Mouse (Mus musculus) Patski (cell line): Measurements from ENCODE around the gene Slc35c2. TPM values are rescaled to one million over a fixed set of nuclear protein-coding genes. Genes with fewer than 3 reads are reported as not detected.

Experiments used
- ATAC-seq: fragments of 100-300 bp; one replicate; pipeline ENCODE4 v1.8.0; 2021
- CTCF ChIA-PET: fragments of 350-600 bp; sonication (Branson Sonifier 250); formaldehyde crosslinking; loops from one replicate; lab custom pipeline; 2022; ENCODE audit warnings: inconsistent platforms; lab: Charles Lee
- POLR2A ChIA-PET: fragments of 350-600 bp; sonication (Branson Sonifier 250); formaldehyde crosslinking; loops from one replicate; lab custom pipeline; 2022; ENCODE audit warnings: antibody characterized with exemption, inconsistent platforms; lab: Charles Lee
- DNase-seq: peaks from one replicate; pipeline ENCODE4 v3.0.0-alpha.2; 2011; ENCODE audit warnings: low read depth, low spot score
- H3K27me3 ChIP-seq: fragments of 371-371 bp; one replicate; pipeline ENCODE4 v1.5.1; 2021
- CTCF ChIP-seq: fragments of 100-300 bp; IDR thresholded peaks from one replicate; pipeline ENCODE4 v1.5.1; 2021
- in situ Hi-C: fragments of 300-500 bp; cut with MboI; formaldehyde crosslinking; loops from 3 replicates; pipeline ENCODE4 v1.11.1; 2018; ENCODE audit warnings: low pct_unique_long_range_greater_than_20kb, mixed read lengths
- polyA plus RNA-seq: library from polyadenylated mRNA; unstranded; gene quantifications from one replicate; pipeline ENCODE4 v1.2.3, GENCODE M21; 2021

Gene Slc35c2
- polyA plus RNA-seq, 1 experiment from 2014 or later = 31.2 TPM

GRCm38 (mm10) chr2:165275824-165276223 is 11.8 kb downstream of the Slc35c2 start:
- no peak for TF ChIP-seq CTCF
- ChIA-PET CTCF (interaction anchor here (1.0 to 3.1 kb wide), 3 partner anchors 12 to 201 kb away, joined by 3 to 11 read pairs (median 6); partner anchors contain the start of gene Slc35c2), POLR2A (no interaction called here)
- H3K27me3 ChIP-seq = no peaks in the 10 kb centered on the region
- in situ Hi-C loops = no loop called here
- no peak for ATAC-seq
- DNase-seq = no peak

GRCm38 (mm10) chr2:165275124-165275640 is 12.5 kb downstream of the Slc35c2 start:
- POLR2A ChIA-PET = interaction anchor here (0.6 kb wide), 1 partner anchor 163 kb away, joined by 4 read pairs; no protein-coding TSS in a partner anchor
- DNase-seq (no peak), ATAC-seq (no peak)
- CTCF ChIA-PET = interaction anchor here (1.0 to 3.1 kb wide), 3 partner anchors 12 to 200 kb away, joined by 3 to 11 read pairs (median 6); partner anchors contain the start of gene Slc35c2
- no peaks in the 10 kb centered on the region for H3K27me3 ChIP-seq
- TF ChIP-seq CTCF = no peak
- in situ Hi-C loops = no loop called here

- POLR2A ChIA-PET = no interaction called here
- no peak for DNase-seq
These were observed 14.1 kb downstream of the Slc35c2 start for GRCm38 (mm10) chr2:165273589-165273988.

GRCm38 (mm10) chr2:165271326-165271725 is 16.3 kb downstream of the Slc35c2 start:
- ATAC-seq = no peak

More at GRCm38 (mm10) chr2:165273589-165273988, 14.1 kb downstream of the Slc35c2 start:
- in situ Hi-C loops = loop anchor here (5.0 kb wide), 1 partner anchor 196 kb away; no protein-coding TSS in a partner anchor
- peaks cover 5% of the 10 kb centered on the region for H3K27me3 ChIP-seq
- ATAC-seq = no peak
- CTCF ChIA-PET = no interaction called here
- no peak for TF ChIP-seq CTCF

GRCm38 (mm10) chr2:165270858-165271257 is 16.8 kb downstream of the Slc35c2 start:
- peaks cover 20% of the 10 kb centered on the region for H3K27me3 ChIP-seq
- ChIA-PET CTCF (no interaction called here), POLR2A (no interaction called here)
- no peak for TF ChIP-seq CTCF
- in situ Hi-C loops = loop anchor here (5.0 kb wide), 1 partner anchor 194 kb away; no protein-coding TSS in a partner anchor
- ATAC-seq (no peak), DNase-seq (no peak)

More at GRCm38 (mm10) chr2:165271326-165271725, 16.3 kb downstream of the Slc35c2 start:
- ChIA-PET POLR2A (no interaction called here), CTCF (no interaction called here)
- DNase-seq = no peak
- H3K27me3 ChIP-seq = peaks cover 17% of the 10 kb centered on the region
- no peak for TF ChIP-seq CTCF
- in situ Hi-C loops = loop anchor here (5.0 kb wide), 1 partner anchor 194 kb away; no protein-coding TSS in a partner anchor

GRCm38 (mm10) chr2:165266739-165267138 is 20.9 kb downstream of the Slc35c2 start:
- ChIA-PET CTCF (no interaction called here), POLR2A (no interaction called here)
- DNase-seq (no peak), ATAC-seq (no peak)
- in situ Hi-C loops = loop anchor here (10.0 kb wide), 2 partner anchors 178 to 312 kb away; no protein-coding TSS in a partner anchor
- no peak for TF ChIP-seq CTCF
- H3K27me3 ChIP-seq = peaks cover 27% of the 10 kb centered on the region

- ATAC-seq (no peak), DNase-seq (no peak)
- TF ChIP-seq CTCF = no peak
- in situ Hi-C loops = loop anchor here (10.0 kb wide), 2 partner anchors 181 to 309 kb away; no protein-coding TSS in a partner anchor
- peaks cover 27% of the 10 kb centered on the region for H3K27me3 ChIP-seq
- CTCF ChIA-PET = no interaction called here
- POLR2A ChIA-PET = no interaction called here
These were observed 23.8 kb downstream of the Slc35c2 start for GRCm38 (mm10) chr2:165263861-165264260.

GRCm38 (mm10) chr2:165262274-165262990 is 25.2 kb downstream of the Slc35c2 start:
- ChIA-PET POLR2A (interaction anchor here (0.6 kb wide), 2 partner anchors 646 to 1422 kb away, joined by 3 read pairs; no protein-coding TSS in a partner anchor), CTCF (no interaction called here)
- in situ Hi-C loops = loop anchor here (10.0 kb wide), 2 partner anchors 182 to 308 kb away; no protein-coding TSS in a partner anchor
- H3K27me3 ChIP-seq = peaks cover 27% of the 10 kb centered on the region
- ATAC-seq = no peak
- no peak for DNase-seq
- TF ChIP-seq CTCF = no peak

GRCm38 (mm10) chr2:165259859-165260258 is 27.8 kb downstream of the Slc35c2 start:
- H3K27me3 ChIP-seq = peaks cover 32% of the 10 kb centered on the region
- no peak for ATAC-seq
- ChIA-PET CTCF (no interaction called here), POLR2A (no interaction called here)
- in situ Hi-C loops = loop anchor here (10.0 kb wide), 2 partner anchors 185 to 305 kb away; no protein-coding TSS in a partner anchor
- DNase-seq = no peak
- TF ChIP-seq CTCF = no peak

GRCm38 (mm10) chr2:165258321-165258720 is 29.3 kb downstream of the Slc35c2 start:
- ChIA-PET POLR2A (interaction anchor here (0.6 kb wide), 1 partner anchor 87 kb away, joined by 3 read pairs; no protein-coding TSS in a partner anchor), CTCF (no interaction called here)
- DNase-seq = no peak
- no peak for TF ChIP-seq CTCF
- peaks cover 42% of the 10 kb centered on the region for H3K27me3 ChIP-seq
- ATAC-seq = no peak
- in situ Hi-C loops = no loop called here
